ENCODE assay signal across 11 mouse cellular contexts in the genomic region with DNA sequence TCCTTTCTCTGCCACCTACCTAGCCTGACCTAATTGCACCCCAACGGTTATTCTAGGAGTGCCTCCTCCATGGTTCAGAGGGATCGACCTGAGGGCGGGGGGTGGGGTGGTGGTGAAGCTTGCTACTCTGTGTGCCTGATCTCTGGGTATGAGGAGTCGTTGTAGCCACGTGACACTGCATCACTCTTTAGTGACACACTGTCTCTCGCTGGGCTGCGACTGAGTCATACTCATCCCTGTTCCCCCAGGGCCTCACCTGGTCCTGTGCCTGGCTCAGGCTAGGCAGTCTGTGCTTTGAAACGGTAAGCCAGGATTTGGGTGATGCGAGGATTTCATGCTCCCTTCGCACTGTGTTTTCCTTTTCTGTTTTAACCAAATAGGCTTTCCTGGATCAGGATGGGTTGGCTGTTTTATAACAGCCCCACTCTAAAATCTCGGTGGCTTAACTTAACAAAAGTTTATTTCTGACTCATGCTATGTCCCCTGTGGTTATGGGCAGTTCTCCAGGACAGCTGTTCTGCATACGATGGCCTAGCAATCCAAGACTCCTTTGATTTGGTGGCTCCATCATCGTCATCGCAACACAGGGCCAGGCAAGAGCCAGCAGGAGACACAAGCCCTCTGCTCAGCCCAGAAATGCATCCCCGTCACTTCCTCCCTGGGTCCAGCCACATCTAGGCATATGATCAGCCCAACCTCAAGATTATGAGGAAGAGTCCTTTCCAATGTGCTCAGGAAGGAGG. TPM values are rescaled to one million over a fixed set of nuclear protein-coding genes. Genes with fewer than 3 reads are reported as not detected.
A peak's percentile ranks its signal among the peaks of the same experiment; 100 is the strongest.
DNase-seq lines count a peak whose midpoint lies in the region; ATAC-seq and TF ChIP-seq lines count a peak whose summit lies in the region.
"Had no signal": no experiment of that assay in that cellular context is flagged by ENCODE, and none has a peak within 500 bp of the region (broad histone marks: within the 10 kb centered on the region; RNA-seq: fewer than 3 reads in every experiment).

No protein-coding gene starts in this region.

- no peak overlapping the region for H3K4me2 ChIP-seq in lung, embryonic 16.5 days (ENCODE audit: low read depth, low read length)
- H3K4me2 ChIP-seq in heart, postnatal 0 days (ENCODE audit: low read depth, low read length) = no peak overlapping the region
- H3K4me2 ChIP-seq in stomach, embryonic 15.5 days = no peak overlapping the region
- H3K4me2 ChIP-seq in hindbrain, embryonic 12.5 days (replicated peaks) = no peak overlapping the region

- WGBS in lung, embryonic 16.5 days = 66% methylated on average over 15 of the region's 15 CpGs
- 71% methylated on average over 15 of the region's 15 CpGs for WGBS in heart, postnatal 0 days
- 62% methylated on average over 15 of the region's 15 CpGs for WGBS in stomach, embryonic 15.5 days
- 78% methylated on average over 15 of the region's 15 CpGs for WGBS in hindbrain, embryonic 12.5 days

- no peak overlapping the region for H3K27ac ChIP-seq in lung, embryonic 16.5 days (ENCODE audit: low read length)
- no peak overlapping the region for H3K27ac ChIP-seq in heart, postnatal 0 days (ENCODE audit: low read depth)
- peak overlapping the region; percentile 44; the same call in 1 of the 2 replicates for H3K27ac ChIP-seq in stomach, embryonic 15.5 days
- no peak overlapping the region for H3K27ac ChIP-seq in hindbrain, embryonic 12.5 days

- H3K4me1 ChIP-seq in lung, embryonic 16.5 days (replicated peaks; ENCODE audit: control insufficient read depth, insufficient read depth, low read length) = peaks cover 10% of the 10 kb centered on the region
- H3K4me1 ChIP-seq in heart, postnatal 0 days (ENCODE audit: control insufficient read depth, insufficient read depth) = peaks cover 5% of the 10 kb centered on the region; the same call in 1 of the 2 replicates
- peaks cover 5% of the 10 kb centered on the region for H3K4me1 ChIP-seq in stomach, embryonic 15.5 days
- no peaks in the 10 kb centered on the region for H3K4me1 ChIP-seq in hindbrain, embryonic 12.5 days

- ATAC-seq in lung, embryonic 16.5 days (ENCODE audit: low read depth) = peak; percentile 76
- peak; percentile 39 for ATAC-seq in heart, postnatal 0 days (ENCODE audit: insufficient read depth, low read depth)
- no peak for ATAC-seq in stomach, embryonic 15.5 days (ENCODE audit: insufficient read depth, low FRiP score, low read depth)
- ATAC-seq in hindbrain, embryonic 12.5 days (ENCODE audit: low FRiP score) = no peak
- ATAC-seq: forebrain, embryonic 14.5 days; intestine, postnatal 0 days had no signal

- TF ChIP-seq CTCF in heart, postnatal 0 days (IDR thresholded peaks at IDR 0.05; ENCODE audit: low read depth) = no peak

- no peak overlapping the region for H3K9ac ChIP-seq in lung, embryonic 16.5 days (ENCODE audit: low read length)
- no peak overlapping the region for H3K9ac ChIP-seq in heart, postnatal 0 days (replicated peaks; ENCODE audit: low read depth, low read length)
- no peak overlapping the region for H3K9ac ChIP-seq in stomach, embryonic 15.5 days
- H3K9ac ChIP-seq in hindbrain, embryonic 12.5 days = no peak overlapping the region

- H3K27me3 ChIP-seq in lung, embryonic 16.5 days (ENCODE audit: control insufficient read depth, insufficient read depth, low read depth, low read length) = no peaks in the 10 kb centered on the region
- H3K27me3 ChIP-seq in heart, postnatal 0 days (ENCODE audit: control insufficient read depth, insufficient read depth, low read length) = no peaks in the 10 kb centered on the region
- no peaks in the 10 kb centered on the region for H3K27me3 ChIP-seq in stomach, embryonic 15.5 days (replicated peaks)
- no peaks in the 10 kb centered on the region for H3K27me3 ChIP-seq in hindbrain, embryonic 12.5 days

- H3K9me3 ChIP-seq in lung, embryonic 16.5 days (ENCODE audit: control insufficient read depth, low read length) = no peaks in the 10 kb centered on the region
- H3K9me3 ChIP-seq in heart, postnatal 0 days (replicated peaks; ENCODE audit: control insufficient read depth, low read length) = no peaks in the 10 kb centered on the region
- H3K9me3 ChIP-seq in stomach, embryonic 15.5 days = no peaks in the 10 kb centered on the region
- H3K9me3 ChIP-seq in hindbrain, embryonic 12.5 days (replicated peaks) = no peaks in the 10 kb centered on the region

- no peak for TF ChIP-seq EP300 in heart, postnatal 0 days (IDR thresholded peaks at IDR 0.05; ENCODE audit: low read depth)

- H3K36me3 ChIP-seq in lung, embryonic 16.5 days (ENCODE audit: control insufficient read depth, insufficient read depth, low read length) = no peaks in the 10 kb centered on the region
- no peaks in the 10 kb centered on the region for H3K36me3 ChIP-seq in heart, postnatal 0 days (replicated peaks; ENCODE audit: control insufficient read depth, insufficient read depth, low read length)
- H3K36me3 ChIP-seq in stomach, embryonic 15.5 days = no peaks in the 10 kb centered on the region
- no peaks in the 10 kb centered on the region for H3K36me3 ChIP-seq in hindbrain, embryonic 12.5 days

- H3K4me3 ChIP-seq in lung, embryonic 16.5 days (ENCODE audit: low read length) = no peak overlapping the region
- no peak overlapping the region for H3K4me3 ChIP-seq in heart, postnatal 0 days (ENCODE audit: low read depth, low read length)
- no peak overlapping the region for H3K4me3 ChIP-seq in stomach, embryonic 15.5 days (replicated peaks)
- no peak overlapping the region for H3K4me3 ChIP-seq in hindbrain, embryonic 12.5 days

- DNase-seq in lung, postnatal 36 days = no peak
- DNase-seq in brain, adult 2 months (ENCODE audit: low read depth, low spot score) = peak; percentile 31
- no peak for DNase-seq in heart, postnatal 0 days (ENCODE audit: low spot score)
- no peak for DNase-seq in layer of hippocampus, adult 9-10 months (ENCODE audit: low spot score)
- DNase-seq in natural killer cell, adult 2 months (ENCODE audit: low spot score in 2 of 2) = no peak
- DNase-seq: retina, postnatal 1 day had no signal

RNA-seq across cellular contexts. Expression of a gene that starts 50.3 kb away (rescaled TPM):
- polyA plus RNA-seq in lung, embryonic 16.5 days (2015; fragmentation: Nextera tagmentation; extraction: Ambion mirVana) = 11.7 and 13.0 TPM in 2 replicates
- total RNA-seq in heart, postnatal 0 days (2014; rRNA removed; ENCODE audit: low replicate concordance) = 17.5 and 31.3 TPM in 2 replicates
- polyA plus RNA-seq in heart, postnatal 0 days (2015; fragmentation: Nextera tagmentation; extraction: Ambion mirVana) = 8.6 and 10.3 TPM in 2 replicates
- 9.4 and 11.7 TPM in 2 replicates for polyA plus RNA-seq in stomach, embryonic 15.5 days (2015; fragmentation: Nextera tagmentation; extraction: Ambion mirVana)
- polyA plus RNA-seq in hindbrain, embryonic 12.5 days (2016; fragmentation: Nextera tagmentation; extraction: Ambion mirVana) = 9.3 and 9.9 TPM in 2 replicates

Comparison
In these comparisons a context has a peak if more than half of its experiments do, and no peak if none do; other contexts are left out.
1. ATAC-seq: peak in lung, embryonic 16.5 days (single experiment) and heart, postnatal 0 days (single experiment); none in stomach, embryonic 15.5 days (single experiment) and hindbrain, embryonic 12.5 days (single experiment).